Comparison of ENCODE assay signal across 8 mouse cellular contexts in the genomic region with DNA sequence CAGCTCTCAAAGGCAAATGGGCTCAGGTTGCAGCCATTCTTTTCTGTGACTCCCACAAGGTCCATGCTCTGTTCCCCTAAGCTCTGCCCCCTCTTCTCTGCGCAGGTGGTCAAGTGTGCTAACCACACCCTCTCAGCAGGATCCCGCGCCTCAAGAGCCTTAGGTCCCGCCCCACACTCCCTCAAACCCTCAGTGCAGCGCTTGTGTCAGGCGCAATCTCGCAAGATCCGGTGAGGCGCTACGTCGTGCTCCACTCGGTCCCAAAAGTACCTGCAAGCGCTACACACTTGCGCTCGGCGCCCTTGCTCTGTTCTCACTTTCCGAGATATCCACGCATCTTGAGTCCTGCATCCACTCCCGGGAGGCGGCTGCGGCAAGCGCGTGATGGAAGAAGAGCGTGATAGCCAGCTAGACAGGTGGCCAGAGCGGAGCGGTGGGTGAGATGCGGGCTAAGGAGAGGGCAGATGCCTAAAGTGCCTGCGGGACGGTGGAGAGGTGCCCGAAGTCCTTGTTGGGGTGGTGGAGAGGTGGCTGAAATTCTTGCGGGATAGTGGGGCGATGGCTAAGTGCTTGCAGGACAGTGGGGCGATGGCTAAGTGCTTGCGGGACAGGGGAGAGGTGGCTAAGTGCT. TPM values are rescaled to one million over a fixed set of nuclear protein-coding genes. Genes with fewer than 3 reads are reported as not detected.
DNase-seq lines count a peak whose midpoint lies in the region; ATAC-seq and TF ChIP-seq lines count a peak whose summit lies in the region.

No protein-coding gene starts in this region.

- peaks cover 17% of the 10 kb centered on the region; the same call in 1 of the 2 replicates for H3K27me3 ChIP-seq in forebrain, embryonic 16.5 days (replicated peaks; ENCODE audit: control insufficient read depth, insufficient read depth, low read length)
- H3K27me3 ChIP-seq in intestine, postnatal 0 days (replicated peaks; ENCODE audit: control insufficient read depth, insufficient read depth, low read length): peaks cover 14% of the 10 kb centered on the region
- peaks cover 38% of the 10 kb centered on the region for H3K27me3 ChIP-seq in liver, embryonic 13.5 days
- no peaks in the 10 kb centered on the region for H3K27me3 ChIP-seq in thymus, adult 2 months (ENCODE audit: control insufficient read depth, insufficient read depth, low read length)

- TF ChIP-seq CTCF in intestine, postnatal 0 days (IDR thresholded peaks at IDR 0.05; ENCODE audit: low read depth): no peak
- no peak for TF ChIP-seq CTCF in thymus, adult 2 months (IDR thresholded peaks at IDR 0.05; ENCODE audit: borderline replicate concordance, control insufficient read depth, extremely low read depth, insufficient read depth, low read length, poor library complexity)

- DNase-seq in frontal cortex, postnatal 10 days (ENCODE audit: low spot score in 2 of 2): no peak
- peak; percentile 47 for DNase-seq in cerebellum, adult 8-10 months
- DNase-seq in liver, embryonic 13.5 days: peak; percentile 52
- peak; percentile 5 to 63 for DNase-seq in natural killer cell, adult 2 months (ENCODE audit: low spot score in 2 of 2)
- peak; percentile 11 for DNase-seq in thymus, adult 2 months

- ATAC-seq in frontal cortex, adult (ENCODE audit: low TSS enrichment): peak; percentile 80
- ATAC-seq in forebrain, embryonic 16.5 days: 0 out of 2 replicates have a peak, but pooled peaks have one; percentile 50
- no peak for ATAC-seq in intestine, postnatal 0 days
- ATAC-seq in liver, embryonic 13.5 days (ENCODE audit: low read depth): peak; percentile 75

- H3K9me3 ChIP-seq in forebrain, embryonic 16.5 days (ENCODE audit: control insufficient read depth, low read length): no peaks in the 10 kb centered on the region
- H3K9me3 ChIP-seq in intestine, postnatal 0 days (ENCODE audit: control insufficient read depth): no peaks in the 10 kb centered on the region
- H3K9me3 ChIP-seq in liver, embryonic 13.5 days (replicated peaks): no peaks in the 10 kb centered on the region

- peak overlapping the region; percentile 59 for H3K4me2 ChIP-seq in forebrain, embryonic 16.5 days (ENCODE audit: low read length)
- H3K4me2 ChIP-seq in intestine, postnatal 0 days (replicated peaks; ENCODE audit: low read depth): peak overlapping the region; percentile 63
- peak overlapping the region; percentile 68 for H3K4me2 ChIP-seq in liver, embryonic 13.5 days

- peak overlapping the region; percentile 33 for H3K4me3 ChIP-seq in forebrain, embryonic 16.5 days (replicated peaks; ENCODE audit: low read length)
- H3K4me3 ChIP-seq in intestine, postnatal 0 days (ENCODE audit: low read depth, low read length): peak overlapping the region; percentile 32
- peak overlapping the region; percentile 56 for H3K4me3 ChIP-seq in liver, embryonic 13.5 days (replicated peaks)
- H3K4me3 ChIP-seq in thymus, adult 2 months (ENCODE audit: control insufficient read depth, insufficient read depth, low read length): peak overlapping the region; percentile 25

- no peak for TF ChIP-seq POLR2A in thymus, adult 2 months (IDR thresholded peaks at IDR 0.05; ENCODE audit: control insufficient read depth, extremely low read depth, insufficient read depth, low read length, poor library complexity)

- peak overlapping the region; percentile 2; the same call in 1 of the 2 replicates for H3K9ac ChIP-seq in forebrain, embryonic 16.5 days (replicated peaks; ENCODE audit: low read depth, low read length)
- no peak overlapping the region for H3K9ac ChIP-seq in intestine, postnatal 0 days (ENCODE audit: low read depth, low read length)
- peak overlapping the region; percentile 49 for H3K9ac ChIP-seq in liver, embryonic 13.5 days

- H3K4me1 ChIP-seq in forebrain, embryonic 16.5 days (replicated peaks; ENCODE audit: control insufficient read depth, insufficient read depth, low read length): no peaks in the 10 kb centered on the region
- no peaks in the 10 kb centered on the region for H3K4me1 ChIP-seq in intestine, postnatal 0 days (replicated peaks; ENCODE audit: control insufficient read depth, insufficient read depth, low read length)
- no peaks in the 10 kb centered on the region for H3K4me1 ChIP-seq in liver, embryonic 13.5 days (replicated peaks)
- H3K4me1 ChIP-seq in thymus, adult 2 months (replicated peaks; ENCODE audit: control insufficient read depth, insufficient read depth, low read length): no peaks in the 10 kb centered on the region

- H3K27ac ChIP-seq in forebrain, embryonic 16.5 days (ENCODE audit: low read length): no peak overlapping the region
- no peak overlapping the region for H3K27ac ChIP-seq in intestine, postnatal 0 days (ENCODE audit: low read depth, low read length)
- H3K27ac ChIP-seq in liver, embryonic 13.5 days: no peak overlapping the region
- no peak overlapping the region for H3K27ac ChIP-seq in thymus, adult 2 months (ENCODE audit: control insufficient read depth, insufficient read depth, low read length)

- 10% methylated on average over 34 of the region's 34 CpGs for WGBS in forebrain, embryonic 16.5 days
- 10% methylated on average over 34 of the region's 34 CpGs for WGBS in intestine, postnatal 0 days
- WGBS in liver, embryonic 13.5 days (ENCODE audit: insufficient replicate concordance): 8% methylated on average over 34 of the region's 34 CpGs
- 7% methylated on average over 34 of the region's 34 CpGs for WGBS in thymus, adult 2 months

- H3K36me3 ChIP-seq in forebrain, embryonic 16.5 days (ENCODE audit: control insufficient read depth, insufficient read depth): no peaks in the 10 kb centered on the region
- H3K36me3 ChIP-seq in intestine, postnatal 0 days (ENCODE audit: control insufficient read depth, insufficient read depth): no peaks in the 10 kb centered on the region
- H3K36me3 ChIP-seq in liver, embryonic 13.5 days: no peaks in the 10 kb centered on the region
- no peaks in the 10 kb centered on the region for H3K36me3 ChIP-seq in thymus, adult 2 months (ENCODE audit: control insufficient read depth, insufficient read depth, low read length)

RNA-seq across cellular contexts. Expression of a gene that starts 25.8 kb away (rescaled TPM):
- not detected in 2 replicates for polyA plus RNA-seq in forebrain, embryonic 16.5 days (2015; fragmentation: Nextera tagmentation; extraction: Ambion mirVana)
- not detected in 2 replicates for polyA plus RNA-seq in intestine, postnatal 0 days (2015; fragmentation: Nextera tagmentation; extraction: Ambion mirVana)
- polyA plus RNA-seq in liver, embryonic 13.5 days (2015; fragmentation: Nextera tagmentation; extraction: Ambion mirVana): not detected in 2 replicates
- polyA plus RNA-seq in thymus, adult 2 months (2012; rRNA removed): 0.41 and 0.55 TPM in 2 replicates

RNA-seq across cellular contexts. Expression of a gene that starts 33.4 kb away (rescaled TPM):
- polyA plus RNA-seq in forebrain, embryonic 16.5 days (2015; fragmentation: Nextera tagmentation; extraction: Ambion mirVana): 0.27 and 0.52 TPM in 2 replicates
- polyA plus RNA-seq in intestine, postnatal 0 days (2015; fragmentation: Nextera tagmentation; extraction: Ambion mirVana): 0.25 and 0.58 TPM in 2 replicates
- polyA plus RNA-seq in liver, embryonic 13.5 days (2015; fragmentation: Nextera tagmentation; extraction: Ambion mirVana): not detected in 2 replicates
- 0.18 and 0.23 TPM in 2 replicates for polyA plus RNA-seq in thymus, adult 2 months (2012; rRNA removed)

Comparison
In these comparisons a context has a peak if more than half of its experiments do, and no peak if none do; other contexts are left out.
1. DNase-seq: peak in cerebellum, adult 8-10 months (single experiment), liver, embryonic 13.5 days (single experiment), natural killer cell, adult 2 months (2 of 2) and thymus, adult 2 months (single experiment); none in frontal cortex, postnatal 10 days (0 of 2).
2. Peak in every context shown above with its lines, with median percentiles within 50 percentile points of each other: H3K4me2 ChIP-seq and H3K4me3 ChIP-seq.